Mouse (Mus musculus) embryonic facial prominence, embryonic 10.5 days (tissue): Measurements from ENCODE around the gene Smim12. TPM values are rescaled to one million over a fixed set of nuclear protein-coding genes. Genes with fewer than 3 reads are reported as not detected.

Experiments used
- DNase-seq: peaks from one replicate; pipeline ENCODE4 v3.0.0-alpha.2; 2017; ENCODE audit warnings: low spot score
- H3K27ac ChIP-seq: fragments of 300-500 bp; sonication (generic); replicated peaks from 2 replicates; pipeline ENCODE4 v1.5.1; 2016; ENCODE audit warnings: mild to moderate bottlenecking
- H3K27me3 ChIP-seq: fragments of 300-500 bp; sonication (generic); replicated peaks from 2 replicates; pipeline ENCODE4 v1.6.1; 2016; ENCODE audit warnings: low read depth, mild to moderate bottlenecking; ENCODE audit not compliant: poor library complexity, severe bottlenecking
- H3K36me3 ChIP-seq: fragments of 300-500 bp; sonication (generic); replicated peaks from 2 replicates; pipeline ENCODE4 v1.6.1; 2016; ENCODE audit warnings: mild to moderate bottlenecking, moderate library complexity
- H3K4me1 ChIP-seq: fragments of 300-500 bp; sonication (generic); 2 replicates; pipeline ENCODE4 v1.6.1; 2016
- H3K4me3 ChIP-seq: fragments of 300-500 bp; sonication (generic); 2 replicates; pipeline ENCODE4 v1.5.1; 2016; ENCODE audit warnings: mild to moderate bottlenecking, moderate library complexity
- H3K9me3 ChIP-seq: fragments of 300-500 bp; sonication (generic); 2 replicates; pipeline ENCODE4 v1.6.1; 2016; ENCODE audit warnings: mild to moderate bottlenecking
- WGBS: fragments of 180-500 bp; shearing (Covaris S2); methylation state at CpG from one replicate; pipeline ENCODE4 v1.1.7; 2016; 5-methylcytosine and 5-hydroxymethylcytosine counted together
- polyA plus RNA-seq: library from polyadenylated mRNA; unstranded; fragments of >200 nt; fragmentation: Nextera tagmentation; extraction: Ambion mirVana; gene quantifications from 2 replicates; pipeline ENCODE4 v1.2.1, GENCODE M21; 2016

Smim12 gene
- polyA plus RNA-seq, 1 experiment from 2014 or later = 73.7 TPM

- WGBS = 66% methylated on average over 6 of the region's 6 CpGs
- peaks cover 14% of the 10 kb centered on the region for H3K36me3 ChIP-seq
- DNase-seq = no peak
- no peak overlapping the region for H3K27ac ChIP-seq
- H3K9me3 ChIP-seq = no peaks in the 10 kb centered on the region
- peaks cover 17% of the 10 kb centered on the region for H3K4me1 ChIP-seq
- no peak overlapping the region for H3K4me3 ChIP-seq
- peaks cover 13% of the 10 kb centered on the region for H3K27me3 ChIP-seq
These were observed 888 bp upstream of the Smim12 start for GRCm38 (mm10) chr4:127242696-127243095.

GRCm38 (mm10) chr4:127243953-127244352, 369 bp downstream of the Smim12 start:
- no peak for DNase-seq
- Histone ChIP-seq H3K36me3 (peaks cover 27% of the 10 kb centered on the region), H3K4me1 (peaks cover 17% of the 10 kb centered on the region), H3K27ac (peak overlapping the region; percentile 86), H3K9me3 (no peaks in the 10 kb centered on the region), H3K27me3 (0 out of 2 replicates have a peak, but pooled peaks cover 3% of the 10 kb centered on the region), H3K4me3 (peak overlapping the region; percentile 74)
- under 1% methylated on average over 26 of the region's 26 CpGs for WGBS

GRCm38 (mm10) chr4:127249701-127250349, 6.2 kb downstream of the Smim12 start:
- Histone ChIP-seq H3K4me3 (no peak overlapping the region), H3K9me3 (no peaks in the 10 kb centered on the region)
- 4% methylated on average over 5 of the region's 5 CpGs for WGBS

GRCm38 (mm10) chr4:127251963-127252585, 8.5 kb downstream of the Smim12 start:
- DNase-seq = peak; percentile 30
- Histone ChIP-seq H3K9me3 (no peaks in the 10 kb centered on the region), H3K4me1 (no peaks in the 10 kb centered on the region; the same call in 1 of the 2 replicates), H3K27me3 (no peaks in the 10 kb centered on the region), H3K4me3 (no peak overlapping the region), H3K36me3 (peaks cover 23% of the 10 kb centered on the region), H3K27ac (no peak overlapping the region)
- WGBS = 65% methylated on average over 22 of the region's 22 CpGs

More at GRCm38 (mm10) chr4:127249701-127250349, 6.2 kb downstream of the Smim12 start:
- no peak overlapping the region for H3K27ac ChIP-seq
- peaks cover 31% of the 10 kb centered on the region for H3K36me3 ChIP-seq
- peaks cover 6% of the 10 kb centered on the region for H3K4me1 ChIP-seq
- DNase-seq = peak; percentile 87
- H3K27me3 ChIP-seq = no peaks in the 10 kb centered on the region

GRCm38 (mm10) chr4:127256739-127257138, 13.2 kb downstream of the Smim12 start:
- Histone ChIP-seq H3K4me3 (no peak overlapping the region), H3K27me3 (no peaks in the 10 kb centered on the region), H3K4me1 (no peaks in the 10 kb centered on the region; the same call in 1 of the 2 replicates), H3K27ac (no peak overlapping the region), H3K9me3 (no peaks in the 10 kb centered on the region), H3K36me3 (no peaks in the 10 kb centered on the region)
- WGBS = 56% methylated on average over 5 of the region's 5 CpGs
- DNase-seq = no peak

- no peak overlapping the region for H3K4me3 ChIP-seq
- no peaks in the 10 kb centered on the region for H3K9me3 ChIP-seq
- H3K36me3 ChIP-seq = no peaks in the 10 kb centered on the region
- peaks cover 11% of the 10 kb centered on the region; the same call in 1 of the 2 replicates for H3K4me1 ChIP-seq
- no peak overlapping the region for H3K27ac ChIP-seq
- 61% methylated on average over 12 of the region's 12 CpGs for WGBS
- H3K27me3 ChIP-seq = no peaks in the 10 kb centered on the region
- DNase-seq = no peak
These were observed 14.8 kb downstream of the Smim12 start for GRCm38 (mm10) chr4:127258186-127258897.

GRCm38 (mm10) chr4:127261601-127262000, 18.0 kb downstream of the Smim12 start:
- H3K36me3 ChIP-seq = no peaks in the 10 kb centered on the region
- H3K4me1 ChIP-seq = peaks cover 20% of the 10 kb centered on the region; the same call in 1 of the 2 replicates
- H3K27me3 ChIP-seq = no peaks in the 10 kb centered on the region
- 90% methylated on average over 14 of the region's 14 CpGs for WGBS
- H3K27ac ChIP-seq = no peak overlapping the region
- H3K4me3 ChIP-seq = no peak overlapping the region
- no peaks in the 10 kb centered on the region for H3K9me3 ChIP-seq
- DNase-seq = no peak

- no peaks in the 10 kb centered on the region for H3K36me3 ChIP-seq
- H3K4me1 ChIP-seq = peaks cover 23% of the 10 kb centered on the region; the same call in 1 of the 2 replicates
- 0 out of 2 replicates have a peak, but pooled peaks cover 3% of the 10 kb centered on the region for H3K27me3 ChIP-seq
- no peak for DNase-seq
- H3K4me3 ChIP-seq = no peak overlapping the region
- WGBS = 69% methylated on average over 19 of the region's 19 CpGs
- no peaks in the 10 kb centered on the region for H3K9me3 ChIP-seq
- peak overlapping the region; percentile 55 for H3K27ac ChIP-seq
These were observed 20.0 kb downstream of the Smim12 start for GRCm38 (mm10) chr4:127263438-127264182.

GRCm38 (mm10) chr4:127264183-127264554, 20.6 kb downstream of the Smim12 start:
- no peaks in the 10 kb centered on the region for H3K36me3 ChIP-seq
- 70% methylated on average over 5 of the region's 5 CpGs for WGBS
- H3K9me3 ChIP-seq = no peaks in the 10 kb centered on the region
- H3K4me3 ChIP-seq = no peak overlapping the region
- H3K27me3 ChIP-seq = 0 out of 2 replicates have a peak, but pooled peaks cover 7% of the 10 kb centered on the region
- peak overlapping the region; percentile 55; the same call in 1 of the 2 replicates for H3K27ac ChIP-seq
- DNase-seq = no peak
- H3K4me1 ChIP-seq = peaks cover 29% of the 10 kb centered on the region

- Histone ChIP-seq H3K9me3 (no peaks in the 10 kb centered on the region), H3K27ac (0 out of 2 replicates have a peak overlapping the region, but pooled peaks have one; percentile 31), H3K4me1 (peaks cover 15% of the 10 kb centered on the region), H3K36me3 (no peaks in the 10 kb centered on the region), H3K4me3 (no peak overlapping the region), H3K27me3 (no peaks in the 10 kb centered on the region)
- WGBS = 29% methylated on average over 9 of the region's 9 CpGs
- DNase-seq = peak; percentile 48
These were observed 34.9 kb downstream of the Smim12 start for GRCm38 (mm10) chr4:127278451-127279001.

- no peaks in the 10 kb centered on the region for H3K27me3 ChIP-seq
- H3K27ac ChIP-seq = 0 out of 2 replicates have a peak overlapping the region, but pooled peaks have one; percentile 31
- 73% methylated on average over 9 of the region's 9 CpGs for WGBS
- no peak for DNase-seq
- no peaks in the 10 kb centered on the region for H3K36me3 ChIP-seq
- no peak overlapping the region for H3K4me3 ChIP-seq
- H3K9me3 ChIP-seq = no peaks in the 10 kb centered on the region
- H3K4me1 ChIP-seq = peaks cover 15% of the 10 kb centered on the region
These were observed 35.7 kb downstream of the Smim12 start for GRCm38 (mm10) chr4:127279241-127279640.

- no peak overlapping the region for H3K4me3 ChIP-seq
- H3K36me3 ChIP-seq = no peaks in the 10 kb centered on the region
- 72% methylated on average over 4 of the region's 4 CpGs for WGBS
- no peak overlapping the region for H3K27ac ChIP-seq
- H3K27me3 ChIP-seq = no peaks in the 10 kb centered on the region
- no peaks in the 10 kb centered on the region for H3K9me3 ChIP-seq
- no peak for DNase-seq
- peaks cover 23% of the 10 kb centered on the region for H3K4me1 ChIP-seq
These were observed 43.3 kb downstream of the Smim12 start for GRCm38 (mm10) chr4:127286907-127287306.
